Mouse (Mus musculus) C2C12 (cell line): ENCODE measurements around the gene Gdf9. TPM values are rescaled to one million over a fixed set of nuclear protein-coding genes. Genes with fewer than 3 reads are reported as not detected.

Experiments
- H3K27me3 ChIP-seq: one replicate; pipeline ENCODE4 v1.6.1; 2011; ENCODE audit not compliant: control insufficient read depth, insufficient read depth, insufficient read length
- H3K36me3 ChIP-seq: one replicate; pipeline ENCODE4 v1.6.1; 2011; ENCODE audit not compliant: control insufficient read depth, insufficient read depth
- H3K4me3 ChIP-seq: one replicate; pipeline ENCODE4 v1.5.1; 2011; ENCODE audit warnings: mild to moderate bottlenecking, control low read depth; ENCODE audit not compliant: poor library complexity, insufficient read depth, severe bottlenecking
- H3K79me2 ChIP-seq: one replicate; pipeline ENCODE4 v1.6.1; 2011; ENCODE audit not compliant: control insufficient read depth, insufficient read depth
- H3K79me3 ChIP-seq: one replicate; pipeline ENCODE4 v1.6.1; 2011; ENCODE audit warnings: low read depth, control low read depth
- H3ac ChIP-seq: one replicate; pipeline ENCODE3; 2011; ENCODE audit warnings: low read depth; ENCODE audit not compliant: control insufficient read depth, insufficient read length
- CEBPB ChIP-seq: IDR thresholded peaks from one replicate; pipeline ENCODE4 v1.6.1; 2011; ENCODE audit warnings: low read depth, mild to moderate bottlenecking, control low read depth, moderate library complexity
- CTCF ChIP-seq: IDR thresholded peaks from one replicate; pipeline ENCODE4 v1.5.1; 2011; ENCODE audit not compliant: control insufficient read depth, insufficient read depth, insufficient read length
- FOSL1 ChIP-seq: IDR thresholded peaks from one replicate; pipeline ENCODE4 v1.8.0; 2011; ENCODE audit warnings: mild to moderate bottlenecking, low read length; ENCODE audit not compliant: poor library complexity, insufficient read depth, severe bottlenecking
- MAX ChIP-seq: IDR thresholded peaks from one replicate; pipeline ENCODE4 v1.6.1; 2011; ENCODE audit warnings: mild to moderate bottlenecking, control low read depth
- MYOD1 ChIP-seq: IDR thresholded peaks from one replicate; pipeline ENCODE4 v1.6.1; 2011; ENCODE audit warnings: low read depth; ENCODE audit not compliant: control insufficient read depth, insufficient read length
- MYOG ChIP-seq: IDR thresholded peaks from one replicate; pipeline ENCODE4 v1.6.1; 2011; ENCODE audit not compliant: control insufficient read depth, insufficient read length; ENCODE audit errors: extremely low read depth
- USF1 ChIP-seq: IDR thresholded peaks from one replicate; pipeline ENCODE4 v1.6.1; 2011; ENCODE audit warnings: low read depth, mild to moderate bottlenecking, control low read depth, moderate library complexity
- polyA plus RNA-seq: library from polyadenylated mRNA; unstranded; fragments of >200 nt; fragmentation: generic; extraction: Trizol; gene quantifications from one replicate; pipeline ENCODE4 v1.2.1, GENCODE M21; 2012; ENCODE audit warnings: missing spikeins

The Gdf9 gene
- polyA plus RNA-seq, 1 experiment: 0.70 TPM

GRCm38 (mm10) chr11:53453031-53453430 lies 22.2 kb downstream of the Gdf9 start:
- no peak overlapping the region for H3ac ChIP-seq
- no peak overlapping the region for H3K4me3 ChIP-seq
- H3K36me3 ChIP-seq: no peaks in the 10 kb centered on the region
- H3K79me2 ChIP-seq: no peaks in the 10 kb centered on the region
- no peaks in the 10 kb centered on the region for H3K79me3 ChIP-seq
- no peak for TF ChIP-seq USF1
- no peak for TF ChIP-seq CEBPB
- no peak for TF ChIP-seq MYOD1
- TF ChIP-seq FOSL1: no peak
- TF ChIP-seq MYOG: no peak
- no peak for TF ChIP-seq CTCF
- no peak for TF ChIP-seq MAX
- peaks cover 10% of the 10 kb centered on the region for H3K27me3 ChIP-seq

DNA sequence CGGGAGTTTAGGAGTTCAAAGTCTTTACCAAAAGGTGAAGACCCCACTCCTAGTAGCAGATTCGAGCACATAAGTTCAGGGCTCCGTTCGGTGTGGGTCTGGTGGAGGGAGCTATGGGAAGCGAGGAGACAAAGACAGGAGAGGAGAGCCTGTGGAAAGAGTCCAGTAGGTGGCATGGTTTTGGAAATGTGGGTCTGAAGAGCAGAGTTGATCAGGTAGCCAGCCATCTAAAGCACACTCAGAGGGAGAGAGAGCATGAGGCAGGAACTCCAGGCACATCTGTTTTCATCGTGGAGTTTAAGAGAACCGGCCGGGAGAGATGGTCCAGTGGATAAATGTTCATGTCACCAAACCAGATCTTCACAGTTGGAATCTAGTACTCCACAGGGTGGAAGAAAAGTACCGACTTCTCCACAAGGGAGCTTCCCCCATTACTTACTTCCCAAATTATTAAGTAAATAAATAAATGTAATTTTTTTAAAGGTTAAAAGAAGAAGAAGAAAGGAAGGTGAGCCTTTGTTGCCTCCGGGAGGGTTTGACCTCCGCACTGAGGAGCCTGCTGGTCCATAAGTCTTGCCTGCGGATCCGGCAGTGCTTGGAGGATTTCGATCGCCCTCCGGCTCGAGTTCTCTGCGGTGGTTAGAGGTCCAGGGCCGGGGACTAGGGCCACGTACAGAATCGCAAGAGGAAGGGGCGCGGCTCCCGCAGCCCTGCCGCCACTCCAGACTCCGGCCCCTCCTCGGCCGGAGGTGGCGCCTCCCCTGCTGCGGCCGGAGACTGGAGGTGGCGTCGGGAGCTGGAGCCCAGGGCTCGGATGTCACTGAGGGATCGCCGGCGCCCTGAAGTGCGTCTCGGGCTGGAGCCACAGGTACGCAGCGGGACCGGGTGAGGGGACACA lies 25.9 kb downstream of the Gdf9 start, which contains the start of the genes Gm10447 and Shroom1:
Gene Gm10447, minus strand, starts transcription at position 637 of the 898 bp plus-strand sequence.
Gene Shroom1, plus strand, starts transcription at position 732 of the 898 bp plus-strand sequence.
- Histone ChIP-seq H3K79me3 (no peaks in the 10 kb centered on the region), H3K4me3 (peak within 1 kb of the TSS; percentile 29), H3K36me3 (no peaks in the 10 kb centered on the region), H3ac (peak within 1 kb of the TSS; percentile 71), H3K27me3 (no peaks in the 10 kb centered on the region), H3K79me2 (no peaks in the 10 kb centered on the region)
- TF ChIP-seq CTCF (peak; percentile 26), FOSL1 (no peak)

GRCm38 (mm10) chr11:53457372-53457954 lies 26.6 kb downstream of the Gdf9 start:
- Histone ChIP-seq H3K36me3 (no peaks in the 10 kb centered on the region), H3ac (peak overlapping the region; percentile 71), H3K79me2 (no peaks in the 10 kb centered on the region), H3K79me3 (no peaks in the 10 kb centered on the region), H3K4me3 (peak overlapping the region; percentile 29), H3K27me3 (no peaks in the 10 kb centered on the region)
- TF ChIP-seq CEBPB (no peak), FOSL1 (no peak), USF1 (no peak), MYOG (no peak), MYOD1 (no peak), CTCF (no peak), MAX (no peak)

- H3K27me3 ChIP-seq: no peaks in the 10 kb centered on the region
- H3K79me2 ChIP-seq: no peaks in the 10 kb centered on the region
- TF ChIP-seq CEBPB (no peak), USF1 (no peak), MYOD1 (no peak), MYOG (no peak), CTCF (no peak), MAX (no peak), FOSL1 (no peak)
- no peak overlapping the region for H3K4me3 ChIP-seq
- no peaks in the 10 kb centered on the region for H3K79me3 ChIP-seq
- H3ac ChIP-seq: no peak overlapping the region
- H3K36me3 ChIP-seq: no peaks in the 10 kb centered on the region
Measured at GRCm38 (mm10) chr11:53458996-53459395, 28.2 kb downstream of the Gdf9 start.

- TF ChIP-seq MAX (no peak), MYOD1 (no peak), USF1 (no peak), MYOG (no peak)
- Histone ChIP-seq H3K4me3 (no peak overlapping the region), H3K79me3 (no peaks in the 10 kb centered on the region), H3K27me3 (no peaks in the 10 kb centered on the region), H3ac (no peak overlapping the region), H3K36me3 (no peaks in the 10 kb centered on the region), H3K79me2 (no peaks in the 10 kb centered on the region)
Measured at GRCm38 (mm10) chr11:53460192-53460591, 29.4 kb downstream of the Gdf9 start.
